Mouse (Mus musculus) stomach, embryonic 14.5 days (tissue): ENCODE data around the gene Slc22a18. TPM values are rescaled to one million over a fixed set of nuclear protein-coding genes. Genes with fewer than 3 reads are reported as not detected.

ENCODE experiments used
- ATAC-seq: fragments of 200-750 bp; cut with Nextera tagmentation; 2 replicates; pipeline ENCODE4 v1.8.0; 2017; ENCODE audit warnings: low read depth, moderate TSS enrichment; ENCODE audit not compliant: insufficient number of reproducible peaks, insufficient read depth, low FRiP score
- H3K27ac ChIP-seq: fragments of 300-500 bp; sonication (generic); 2 replicates; pipeline ENCODE4 v1.5.1; 2014; ENCODE audit warnings: mild to moderate bottlenecking, low read length, moderate library complexity, mixed read lengths
- H3K27me3 ChIP-seq: fragments of 300-500 bp; sonication (generic); 2 replicates; pipeline ENCODE4 v1.6.1; 2014; ENCODE audit warnings: low read length, control low read depth, mixed read lengths; ENCODE audit not compliant: control insufficient read depth, insufficient read depth
- H3K36me3 ChIP-seq: fragments of 300-500 bp; sonication (generic); 2 replicates; pipeline ENCODE4 v1.6.1; 2014; ENCODE audit warnings: mild to moderate bottlenecking, control low read depth, low read length, moderate library complexity, mixed read lengths; ENCODE audit not compliant: control insufficient read depth, insufficient read depth
- H3K4me1 ChIP-seq: fragments of 300-500 bp; sonication (generic); 2 replicates; pipeline ENCODE4 v1.6.1; 2014; ENCODE audit warnings: low read length, control low read depth, mixed read lengths; ENCODE audit not compliant: control insufficient read depth, insufficient read depth
- H3K4me2 ChIP-seq: fragments of 300-500 bp; sonication (generic); replicated peaks from 2 replicates; pipeline ENCODE4 v1.6.1; 2014; ENCODE audit warnings: low read depth, low read length, control low read depth
- H3K4me3 ChIP-seq: fragments of 300-500 bp; sonication (generic); 2 replicates; pipeline ENCODE4 v1.5.1; 2014; ENCODE audit warnings: low read depth, low read length, control low read depth
- H3K9ac ChIP-seq: fragments of 300-500 bp; sonication (generic); replicated peaks from 2 replicates; pipeline ENCODE4 v1.6.1; 2014; ENCODE audit warnings: low read depth, mild to moderate bottlenecking, control low read depth, low read length, moderate library complexity, mixed read lengths
- H3K9me3 ChIP-seq: fragments of 300-500 bp; sonication (generic); 2 replicates; pipeline ENCODE4 v1.6.1; 2016; ENCODE audit warnings: low read depth, low read length, control low read depth; ENCODE audit not compliant: control insufficient read depth
- WGBS: fragments of 180-500 bp; shearing (Covaris S2); extraction: QIAGEN DNeasy Blood & Tissue Kit; methylation state at CpG from one replicate; pipeline ENCODE4 v1.1.7; 2014; 5-methylcytosine and 5-hydroxymethylcytosine counted together
- polyA plus RNA-seq: library from polyadenylated mRNA; unstranded; fragments of >200 nt; fragmentation: Nextera tagmentation; extraction: Ambion mirVana; gene quantifications from 2 replicates; pipeline ENCODE4 v1.2.1, GENCODE M21; 2014

Slc22a18 gene
- polyA plus RNA-seq, 1 experiment from 2014 or later = 9.8 TPM

GRCm38 (mm10) chr7:143481806-143482387 lies 8.4 kb downstream of the Slc22a18 start:
- ATAC-seq = no peak
- H3K9ac ChIP-seq = no peak overlapping the region
- WGBS = 50% methylated on average over 5 of the region's 5 CpGs
- H3K27me3 ChIP-seq = no peaks in the 10 kb centered on the region
- no peak overlapping the region for H3K27ac ChIP-seq
- H3K4me3 ChIP-seq = no peak overlapping the region
- no peak overlapping the region for H3K4me2 ChIP-seq
- no peaks in the 10 kb centered on the region; the same call in 1 of the 2 replicates for H3K4me1 ChIP-seq
- no peaks in the 10 kb centered on the region for H3K9me3 ChIP-seq
- H3K36me3 ChIP-seq = no peaks in the 10 kb centered on the region

GRCm38 (mm10) chr7:143482541-143482940 lies 9.0 kb downstream of the Slc22a18 start:
- no peaks in the 10 kb centered on the region; the same call in 1 of the 2 replicates for H3K4me1 ChIP-seq
- 7% methylated on average over 6 of the region's 6 CpGs for WGBS
- no peak overlapping the region for H3K9ac ChIP-seq
- H3K27me3 ChIP-seq = no peaks in the 10 kb centered on the region
- peak; percentile 60 for ATAC-seq
- no peak overlapping the region for H3K4me3 ChIP-seq
- no peak overlapping the region for H3K4me2 ChIP-seq
- H3K27ac ChIP-seq = no peak overlapping the region
- no peaks in the 10 kb centered on the region for H3K36me3 ChIP-seq
- no peaks in the 10 kb centered on the region for H3K9me3 ChIP-seq

GRCm38 (mm10) chr7:143489735-143490134 lies 16.2 kb downstream of the Slc22a18 start:
- Histone ChIP-seq H3K36me3 (no peaks in the 10 kb centered on the region), H3K27me3 (no peaks in the 10 kb centered on the region), H3K9ac (no peak overlapping the region), H3K27ac (no peak overlapping the region), H3K9me3 (no peaks in the 10 kb centered on the region), H3K4me1 (no peaks in the 10 kb centered on the region), H3K4me2 (no peak overlapping the region), H3K4me3 (no peak overlapping the region)
- WGBS = 76% methylated on average over 6 of the region's 6 CpGs
- ATAC-seq = no peak

GRCm38 (mm10) chr7:143493616-143494126 lies 20.1 kb downstream of the Slc22a18 start:
- H3K27me3 ChIP-seq = no peaks in the 10 kb centered on the region
- H3K4me1 ChIP-seq = no peaks in the 10 kb centered on the region
- H3K4me2 ChIP-seq = no peak overlapping the region
- no peak overlapping the region for H3K27ac ChIP-seq
- no peaks in the 10 kb centered on the region for H3K9me3 ChIP-seq
- 81% methylated on average over 6 of the region's 6 CpGs for WGBS
- ATAC-seq = no peak
- H3K4me3 ChIP-seq = no peak overlapping the region
- H3K9ac ChIP-seq = no peak overlapping the region
- no peaks in the 10 kb centered on the region for H3K36me3 ChIP-seq

GRCm38 (mm10) chr7:143495104-143495961 lies 21.8 kb downstream of the Slc22a18 start:
- ATAC-seq = no peak
- no peaks in the 10 kb centered on the region for H3K9me3 ChIP-seq

GRCm38 (mm10) chr7:143498584-143498983 lies 25.0 kb downstream of the Slc22a18 start:
- no peaks in the 10 kb centered on the region for H3K36me3 ChIP-seq
- H3K4me1 ChIP-seq = peaks cover 4% of the 10 kb centered on the region; the same call in 1 of the 2 replicates
- H3K27ac ChIP-seq = no peak overlapping the region
- peaks cover 16% of the 10 kb centered on the region for H3K27me3 ChIP-seq
- no peaks in the 10 kb centered on the region for H3K9me3 ChIP-seq
- H3K4me2 ChIP-seq = no peak overlapping the region
- no peak for ATAC-seq
- H3K9ac ChIP-seq = no peak overlapping the region
- WGBS = 92% methylated on average over 4 of the region's 4 CpGs
- H3K4me3 ChIP-seq = no peak overlapping the region

More at GRCm38 (mm10) chr7:143495104-143495961, 21.8 kb downstream of the Slc22a18 start:
- no peaks in the 10 kb centered on the region for H3K27me3 ChIP-seq
- no peak overlapping the region for H3K9ac ChIP-seq
- WGBS = 75% methylated on average over 8 of the region's 8 CpGs
- H3K4me2 ChIP-seq = no peak overlapping the region
- H3K36me3 ChIP-seq = no peaks in the 10 kb centered on the region
- no peak overlapping the region for H3K4me3 ChIP-seq
- H3K27ac ChIP-seq = no peak overlapping the region
- no peaks in the 10 kb centered on the region for H3K4me1 ChIP-seq

GRCm38 (mm10) chr7:143500912-143501311 lies 27.4 kb downstream of the Slc22a18 start:
- 29% methylated on average over 2 of the region's 2 CpGs for WGBS
- no peak overlapping the region for H3K4me3 ChIP-seq
- no peak for ATAC-seq
- H3K4me1 ChIP-seq = peaks cover 4% of the 10 kb centered on the region; the same call in 1 of the 2 replicates
- H3K27ac ChIP-seq = no peak overlapping the region
- H3K4me2 ChIP-seq = no peak overlapping the region
- no peaks in the 10 kb centered on the region for H3K36me3 ChIP-seq
- H3K9ac ChIP-seq = no peak overlapping the region
- H3K27me3 ChIP-seq = peaks cover 19% of the 10 kb centered on the region
- H3K9me3 ChIP-seq = no peaks in the 10 kb centered on the region

GRCm38 (mm10) chr7:143501643-143502417 lies 28.3 kb downstream of the Slc22a18 start:
- no peaks in the 10 kb centered on the region for H3K9me3 ChIP-seq
- H3K9ac ChIP-seq = peak overlapping the region; percentile 21; the same call in 1 of the 2 replicates
- ATAC-seq = no peak
- H3K27me3 ChIP-seq = peaks cover 19% of the 10 kb centered on the region
- H3K4me3 ChIP-seq = peak overlapping the region; percentile 41
- H3K4me2 ChIP-seq = peak overlapping the region; percentile 94
- peaks cover 4% of the 10 kb centered on the region; the same call in 1 of the 2 replicates for H3K4me1 ChIP-seq
- 2% methylated on average over 55 of the region's 55 CpGs for WGBS
- no peaks in the 10 kb centered on the region for H3K36me3 ChIP-seq
- H3K27ac ChIP-seq = no peak overlapping the region
